Mouse (Mus musculus): ENCODE measurements around the gene Peg10. TPM values are rescaled to one million over a fixed set of nuclear protein-coding genes. Genes with fewer than 3 reads are reported as not detected.

Gene Peg10
- polyA plus RNA-seq, 1 experiment from 2014 or later, result 22.3 TPM

DNA sequence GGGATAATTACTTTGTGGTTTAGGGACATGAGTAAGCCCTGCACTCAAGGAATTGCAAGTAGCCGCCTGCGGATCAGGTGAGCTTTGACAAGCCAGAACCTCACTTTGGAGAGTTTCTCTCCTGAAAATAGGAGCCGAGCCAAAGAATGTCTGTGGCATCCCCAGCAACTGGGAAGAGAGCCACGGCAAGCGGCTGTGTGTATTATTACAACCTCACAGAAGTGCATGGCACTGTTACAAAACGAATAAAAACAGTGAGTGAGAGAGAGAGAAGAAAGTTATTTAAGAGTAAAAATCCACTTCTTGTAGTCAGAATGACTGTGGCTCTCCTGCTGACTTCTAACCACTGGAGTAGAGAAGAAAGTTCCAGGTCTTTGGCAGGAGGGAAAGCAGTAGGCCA is 6.6 kb upstream of the Peg10 start:
- Histone ChIP-seq H3K27me3 (replicated peaks; ENCODE audit: control insufficient read depth, insufficient read depth, low read length) (no peaks in the 10 kb centered on the region), H3K9ac (ENCODE audit: low read depth, low read length) (no peak overlapping the region), H3K27ac (replicated peaks; ENCODE audit: low read depth, low read length) (peak overlapping the region; percentile 65), H3K9me3 (ENCODE audit: control insufficient read depth, low read length) (no peaks in the 10 kb centered on the region), H3K36me3 (ENCODE audit: control insufficient read depth, insufficient read depth, low read length) (no peaks in the 10 kb centered on the region), H3K4me2 (ENCODE audit: low read depth, low read length) (peak overlapping the region; percentile 24; the same call in 1 of the 2 replicates), H3K4me3 (ENCODE audit: low read depth, low read length) (no peak overlapping the region), H3K4me1 (ENCODE audit: control insufficient read depth, insufficient read depth, low read length) (peaks cover 17% of the 10 kb centered on the region)
- peak; percentile 93 for DNase-seq (ENCODE audit: low spot score)
- 8% methylated on average over 6 of the region's 6 CpGs for WGBS
- 0 out of 2 replicates have a peak, but pooled peaks have one; percentile 53 for ATAC-seq (ENCODE audit: low read depth)

DNA sequence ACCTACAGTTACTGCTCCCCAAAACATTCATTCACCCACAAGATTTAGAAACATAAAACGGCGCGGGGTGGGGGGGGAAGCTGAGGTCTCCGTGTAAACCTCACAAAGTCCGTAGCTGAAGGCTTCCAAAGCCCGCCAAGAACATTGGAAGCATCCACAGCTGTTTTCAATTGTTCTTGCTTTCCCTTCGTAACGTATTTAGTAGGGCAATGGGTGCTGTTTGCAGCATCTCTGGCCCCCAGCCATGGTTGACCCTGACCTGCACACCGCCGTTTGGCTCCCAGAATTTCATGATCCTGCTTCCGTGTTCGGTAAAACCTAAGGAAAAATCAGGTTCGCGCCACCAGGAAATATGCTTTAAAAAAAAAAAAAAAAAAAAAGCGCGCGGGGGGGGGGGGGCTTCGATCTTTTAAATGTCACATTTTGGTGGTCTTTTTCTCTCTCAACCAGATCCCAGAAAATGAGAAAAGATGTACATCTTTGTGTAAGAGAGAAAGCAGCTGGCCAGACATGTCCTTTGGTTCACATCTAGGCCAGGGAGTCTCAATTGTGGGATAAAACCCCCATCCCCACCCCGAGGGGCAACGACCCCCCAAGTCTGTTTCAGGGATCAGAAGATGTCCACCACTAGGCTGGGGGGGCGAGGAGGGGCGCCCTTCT is 940 bp upstream of the Peg10 start:
- Histone ChIP-seq H3K27me3 (replicated peaks; ENCODE audit: control insufficient read depth, insufficient read depth, low read length) (no peaks in the 10 kb centered on the region), H3K9me3 (ENCODE audit: control insufficient read depth, low read length) (peaks cover 24% of the 10 kb centered on the region), H3K4me2 (ENCODE audit: low read depth, low read length) (peak overlapping the region; percentile 54), H3K36me3 (ENCODE audit: control insufficient read depth, insufficient read depth, low read length) (no peaks in the 10 kb centered on the region), H3K4me3 (ENCODE audit: low read depth, low read length) (peak overlapping the region; percentile 56), H3K4me1 (ENCODE audit: control insufficient read depth, insufficient read depth, low read length) (no peaks in the 10 kb centered on the region; the same call in 1 of the 2 replicates), H3K9ac (ENCODE audit: low read depth, low read length) (peak overlapping the region; percentile 78), H3K27ac (replicated peaks; ENCODE audit: low read depth, low read length) (peak overlapping the region; percentile 77)
- peak; percentile 74 for DNase-seq (ENCODE audit: low spot score)
- no peak for ATAC-seq (ENCODE audit: low read depth)
- WGBS, result 44% methylated on average over 20 of the region's 22 CpGs

GRCm38 (mm10) chr6:4747677-4748505 is 785 bp downstream of the Peg10 start:
- peak overlapping the region; percentile 74 for H3K27ac ChIP-seq (replicated peaks; ENCODE audit: low read depth, low read length)
- H3K9me3 ChIP-seq (ENCODE audit: control insufficient read depth, low read length), result peaks cover 24% of the 10 kb centered on the region
- DNase-seq (ENCODE audit: low spot score) (peak; percentile 92), ATAC-seq (ENCODE audit: low read depth) (peak; percentile 32; the same call in 1 of the 2 replicates)
- 64% methylated on average over 71 of the region's 71 CpGs for WGBS
- H3K9ac ChIP-seq (ENCODE audit: low read depth, low read length), result peak overlapping the region; percentile 51
- H3K27me3 ChIP-seq (replicated peaks; ENCODE audit: control insufficient read depth, insufficient read depth, low read length), result no peaks in the 10 kb centered on the region
- peak overlapping the region; percentile 56 for H3K4me3 ChIP-seq (ENCODE audit: low read depth, low read length)
- H3K36me3 ChIP-seq (ENCODE audit: control insufficient read depth, insufficient read depth, low read length), result no peaks in the 10 kb centered on the region
- peak overlapping the region; percentile 54 for H3K4me2 ChIP-seq (ENCODE audit: low read depth, low read length)
- H3K4me1 ChIP-seq (ENCODE audit: control insufficient read depth, insufficient read depth, low read length), result no peaks in the 10 kb centered on the region

GRCm38 (mm10) chr6:4748506-4748961 is 1.4 kb downstream of the Peg10 start:
- peak overlapping the region; percentile 51 for H3K9ac ChIP-seq (ENCODE audit: low read depth, low read length)
- ATAC-seq (ENCODE audit: low read depth), result peak; percentile 7; the same call in 1 of the 2 replicates

GRCm38 (mm10) chr6:4749091-4749490 is 2.0 kb downstream of the Peg10 start:
- 68% methylated on average over 11 of the region's 22 CpGs for WGBS
- Histone ChIP-seq H3K4me2 (ENCODE audit: low read depth, low read length) (peak overlapping the region; percentile 54), H3K4me1 (ENCODE audit: control insufficient read depth, insufficient read depth, low read length) (no peaks in the 10 kb centered on the region), H3K36me3 (ENCODE audit: control insufficient read depth, insufficient read depth, low read length) (no peaks in the 10 kb centered on the region), H3K27ac (replicated peaks; ENCODE audit: low read depth, low read length) (no peak overlapping the region), H3K9ac (ENCODE audit: low read depth, low read length) (no peak overlapping the region), H3K4me3 (ENCODE audit: low read depth, low read length) (peak overlapping the region; percentile 56), H3K27me3 (replicated peaks; ENCODE audit: control insufficient read depth, insufficient read depth, low read length) (no peaks in the 10 kb centered on the region), H3K9me3 (ENCODE audit: control insufficient read depth, low read length) (peaks cover 24% of the 10 kb centered on the region)
- ATAC-seq (ENCODE audit: low read depth), result peak; percentile 93
- DNase-seq (ENCODE audit: low spot score), result peak; percentile 96

More at GRCm38 (mm10) chr6:4748506-4748961, 1.4 kb downstream of the Peg10 start:
- peak overlapping the region; percentile 54 for H3K4me2 ChIP-seq (ENCODE audit: low read depth, low read length)
- no peaks in the 10 kb centered on the region for H3K4me1 ChIP-seq (ENCODE audit: control insufficient read depth, insufficient read depth, low read length)
- H3K27ac ChIP-seq (replicated peaks; ENCODE audit: low read depth, low read length), result peak overlapping the region; percentile 74
- H3K36me3 ChIP-seq (ENCODE audit: control insufficient read depth, insufficient read depth, low read length), result no peaks in the 10 kb centered on the region
- peak overlapping the region; percentile 56 for H3K4me3 ChIP-seq (ENCODE audit: low read depth, low read length)
- WGBS, result 54% methylated on average over 15 of the region's 15 CpGs
- H3K9me3 ChIP-seq (ENCODE audit: control insufficient read depth, low read length), result peaks cover 24% of the 10 kb centered on the region
- no peaks in the 10 kb centered on the region for H3K27me3 ChIP-seq (replicated peaks; ENCODE audit: control insufficient read depth, insufficient read depth, low read length)
- no peak for DNase-seq (ENCODE audit: low spot score)

GRCm38 (mm10) chr6:4751355-4751754 is 4.2 kb downstream of the Peg10 start:
- H3K4me3 ChIP-seq (ENCODE audit: low read depth, low read length), result no peak overlapping the region
- ATAC-seq (ENCODE audit: low read depth), result no peak
- WGBS, result 62% methylated on average over 4 of the region's 4 CpGs
- H3K36me3 ChIP-seq (ENCODE audit: control insufficient read depth, insufficient read depth, low read length), result peaks cover 15% of the 10 kb centered on the region
- no peaks in the 10 kb centered on the region for H3K4me1 ChIP-seq (ENCODE audit: control insufficient read depth, insufficient read depth, low read length)
- no peaks in the 10 kb centered on the region for H3K27me3 ChIP-seq (replicated peaks; ENCODE audit: control insufficient read depth, insufficient read depth, low read length)
- no peak for DNase-seq (ENCODE audit: low spot score)
- H3K9ac ChIP-seq (ENCODE audit: low read depth, low read length), result no peak overlapping the region
- H3K27ac ChIP-seq (replicated peaks; ENCODE audit: low read depth, low read length), result no peak overlapping the region
- peaks cover 37% of the 10 kb centered on the region for H3K9me3 ChIP-seq (ENCODE audit: control insufficient read depth, low read length)
- H3K4me2 ChIP-seq (ENCODE audit: low read depth, low read length), result no peak overlapping the region

DNA sequence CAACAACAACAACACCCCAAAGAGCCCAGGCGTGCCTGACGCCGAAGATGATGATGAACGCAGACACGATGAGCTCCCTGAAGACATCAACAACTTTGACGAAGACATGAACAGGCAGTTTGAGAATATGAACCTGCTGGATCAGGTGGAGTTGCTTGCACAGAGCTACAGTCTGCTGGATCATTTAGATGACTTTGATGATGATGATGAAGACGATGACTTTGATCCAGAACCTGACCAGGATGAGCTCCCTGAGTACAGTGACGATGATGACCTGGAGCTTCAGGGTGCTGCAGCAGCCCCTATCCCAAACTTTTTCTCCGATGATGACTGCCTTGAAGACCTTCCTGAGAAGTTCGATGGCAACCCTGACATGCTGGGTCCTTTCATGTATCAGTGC is 7.2 kb downstream of the Peg10 start:
- Histone ChIP-seq H3K4me3 (ENCODE audit: low read depth, low read length) (no peak overlapping the region), H3K9me3 (ENCODE audit: control insufficient read depth, low read length) (peaks cover 20% of the 10 kb centered on the region), H3K36me3 (ENCODE audit: control insufficient read depth, insufficient read depth, low read length) (peaks cover 17% of the 10 kb centered on the region), H3K27me3 (replicated peaks; ENCODE audit: control insufficient read depth, insufficient read depth, low read length) (no peaks in the 10 kb centered on the region), H3K4me2 (ENCODE audit: low read depth, low read length) (no peak overlapping the region), H3K9ac (ENCODE audit: low read depth, low read length) (no peak overlapping the region), H3K27ac (replicated peaks; ENCODE audit: low read depth, low read length) (no peak overlapping the region), H3K4me1 (ENCODE audit: control insufficient read depth, insufficient read depth, low read length) (no peaks in the 10 kb centered on the region)
- WGBS, result 95% methylated on average over 10 of the region's 10 CpGs
- DNase-seq (ENCODE audit: low spot score) (no peak), ATAC-seq (ENCODE audit: low read depth) (no peak)

GRCm38 (mm10) chr6:4754886-4755285 is 7.8 kb downstream of the Peg10 start:
- H3K36me3 ChIP-seq (ENCODE audit: control insufficient read depth, insufficient read depth, low read length), result peaks cover 17% of the 10 kb centered on the region
- no peak overlapping the region for H3K9ac ChIP-seq (ENCODE audit: low read depth, low read length)
- H3K27ac ChIP-seq (replicated peaks; ENCODE audit: low read depth, low read length), result no peak overlapping the region
- WGBS, result 92% methylated on average over 16 of the region's 16 CpGs
- no peak overlapping the region for H3K4me2 ChIP-seq (ENCODE audit: low read depth, low read length)
- H3K9me3 ChIP-seq (ENCODE audit: control insufficient read depth, low read length), result peaks cover 20% of the 10 kb centered on the region
- DNase-seq (ENCODE audit: low spot score) (no peak), ATAC-seq (ENCODE audit: low read depth) (no peak)
- H3K27me3 ChIP-seq (replicated peaks; ENCODE audit: control insufficient read depth, insufficient read depth, low read length), result no peaks in the 10 kb centered on the region
- no peaks in the 10 kb centered on the region for H3K4me1 ChIP-seq (ENCODE audit: control insufficient read depth, insufficient read depth, low read length)
- H3K4me3 ChIP-seq (ENCODE audit: low read depth, low read length), result no peak overlapping the region

Data from embryonic facial prominence, embryonic 14.5 days (tissue).